Mouse (Mus musculus) intestine, embryonic 14.5 days (tissue): ENCODE data around the gene Dnajb2. TPM values are rescaled to one million over a fixed set of nuclear protein-coding genes. Genes with fewer than 3 reads are reported as not detected.
"Not testable (repeated sequence)": the region's sequence is repeated elsewhere in the genome, so short reads cannot be mapped to it uniquely, and the experiment has no call there.

Source experiments
- ATAC-seq: fragments of 200-750 bp; cut with Nextera tagmentation; replicated peaks from 2 replicates; pipeline ENCODE4 v1.8.0; 2017; ENCODE audit warnings: low read depth, moderate number of reproducible peaks, moderate TSS enrichment, moderate library complexity; ENCODE audit not compliant: low FRiP score, low TSS enrichment
- DNase-seq: peaks from one replicate; pipeline ENCODE4 v3.0.0-alpha.2; 2018; ENCODE audit warnings: low spot score
- H3K27ac ChIP-seq: fragments of 300-500 bp; sonication (generic); 2 replicates; pipeline ENCODE4 v1.5.1; 2014; ENCODE audit warnings: low read depth, mild to moderate bottlenecking, control low read depth
- H3K27me3 ChIP-seq: fragments of 300-500 bp; sonication (generic); replicated peaks from 2 replicates; pipeline ENCODE4 v1.6.1; 2014; ENCODE audit warnings: low read length, control low read depth; ENCODE audit not compliant: control insufficient read depth, insufficient read depth
- H3K36me3 ChIP-seq: fragments of 300-500 bp; sonication (generic); 2 replicates; pipeline ENCODE4 v1.6.1; 2014; ENCODE audit warnings: low read length, control low read depth; ENCODE audit not compliant: control insufficient read depth, insufficient read depth
- H3K4me1 ChIP-seq: fragments of 300-500 bp; sonication (generic); replicated peaks from 2 replicates; pipeline ENCODE4 v1.6.1; 2014; ENCODE audit warnings: low read length, control low read depth, mixed read lengths; ENCODE audit not compliant: control insufficient read depth, insufficient read depth
- H3K4me2 ChIP-seq: fragments of 300-500 bp; sonication (generic); 2 replicates; pipeline ENCODE4 v1.6.1; 2014; ENCODE audit warnings: low read length
- H3K4me3 ChIP-seq: fragments of 300-500 bp; sonication (generic); 2 replicates; pipeline ENCODE4 v1.5.1; 2014; ENCODE audit warnings: low read depth, low read length, control low read depth, mixed read lengths
- H3K9ac ChIP-seq: fragments of 300-500 bp; sonication (generic); 2 replicates; pipeline ENCODE4 v1.6.1; 2014; ENCODE audit warnings: mild to moderate bottlenecking, low read length
- H3K9me3 ChIP-seq: fragments of 300-500 bp; sonication (generic); 2 replicates; pipeline ENCODE4 v1.6.1; 2016; ENCODE audit warnings: low read length, control low read depth; ENCODE audit not compliant: control insufficient read depth
- WGBS: fragments of 180-500 bp; shearing (Covaris S2); extraction: QIAGEN DNeasy Blood & Tissue Kit; methylation state at CpG from one replicate; pipeline ENCODE4 v1.1.7; 2014; 5-methylcytosine and 5-hydroxymethylcytosine counted together
- polyA plus RNA-seq: library from polyadenylated mRNA; unstranded; fragments of >200 nt; fragmentation: Nextera tagmentation; extraction: Ambion mirVana; gene quantifications from 2 replicates; pipeline ENCODE4 v1.2.1, GENCODE M21; 2014

Dnajb2 gene
- polyA plus RNA-seq, 1 experiment from 2014 or later, result 14.2 TPM

DNA sequence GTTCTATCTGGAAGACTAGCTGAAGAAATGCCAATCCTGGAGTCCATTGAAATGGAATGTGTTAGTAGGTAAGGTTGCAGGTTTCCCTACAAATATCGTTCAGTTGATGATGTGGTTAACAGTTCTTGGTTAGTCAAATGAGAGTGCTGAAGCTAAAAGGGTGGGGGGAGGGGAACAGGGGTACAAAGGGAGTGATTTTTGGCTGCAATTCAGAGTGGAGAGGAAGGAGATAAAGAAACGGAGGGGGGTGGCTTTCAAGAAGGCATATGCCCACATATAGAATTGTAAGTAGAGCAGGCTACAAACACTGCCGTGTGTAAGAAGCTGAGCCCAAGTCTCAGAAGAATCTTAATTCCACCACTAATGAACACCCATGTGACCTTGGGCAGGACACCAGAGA lies 10.7 kb upstream of the Dnajb2 start:
- no peak overlapping the region for H3K9ac ChIP-seq
- ATAC-seq (no peak), DNase-seq (no peak)
- H3K4me2 ChIP-seq, result no peak overlapping the region
- no peaks in the 10 kb centered on the region for H3K36me3 ChIP-seq
- peaks cover 10% of the 10 kb centered on the region for H3K27me3 ChIP-seq
- H3K27ac ChIP-seq, result no peak overlapping the region
- H3K4me1 ChIP-seq, result no peaks in the 10 kb centered on the region
- H3K9me3 ChIP-seq, result no peaks in the 10 kb centered on the region
- H3K4me3 ChIP-seq, result no peak overlapping the region
- WGBS, result 79% methylated on average over 3 of the region's 3 CpGs

DNA sequence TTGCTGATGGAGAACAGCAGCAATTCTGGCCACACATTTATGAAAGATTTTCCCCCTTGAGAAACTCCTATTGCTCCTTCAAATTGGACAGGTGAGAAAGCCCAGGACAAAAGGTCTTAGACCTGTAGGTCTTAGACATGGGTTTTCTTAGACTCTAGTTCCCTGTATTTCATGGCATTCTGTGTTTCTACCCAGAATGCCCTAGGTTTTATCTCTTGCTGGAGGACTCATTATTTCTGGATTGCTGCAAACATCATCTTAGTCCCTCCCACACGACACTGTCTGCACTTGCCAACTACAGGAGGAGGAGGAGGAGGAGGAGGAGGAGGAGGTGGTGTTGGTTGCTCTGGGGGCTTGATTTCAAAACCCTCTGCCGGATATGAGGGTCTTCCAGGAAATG lies 10.1 kb upstream of the Dnajb2 start:
- 58% methylated on average over 2 of the region's 2 CpGs for WGBS
- no peaks in the 10 kb centered on the region for H3K9me3 ChIP-seq
- H3K36me3 ChIP-seq, result no peaks in the 10 kb centered on the region
- no peak overlapping the region for H3K4me2 ChIP-seq
- ATAC-seq (no peak), DNase-seq (no peak)
- H3K4me3 ChIP-seq, result no peak overlapping the region
- H3K9ac ChIP-seq, result no peak overlapping the region
- no peak overlapping the region for H3K27ac ChIP-seq
- H3K27me3 ChIP-seq, result peaks cover 4% of the 10 kb centered on the region
- H3K4me1 ChIP-seq, result no peaks in the 10 kb centered on the region

- WGBS, result 80% methylated on average over 1 of the region's 1 CpGs
- Histone ChIP-seq H3K9me3 (no peaks in the 10 kb centered on the region), H3K27ac (no peak overlapping the region), H3K4me2 (no peak overlapping the region), H3K4me1 (no peaks in the 10 kb centered on the region), H3K27me3 (no peaks in the 10 kb centered on the region), H3K36me3 (no peaks in the 10 kb centered on the region), H3K9ac (no peak overlapping the region), H3K4me3 (no peak overlapping the region)
- no peak for DNase-seq
- ATAC-seq, result no peak
These were observed 8.6 kb upstream of the Dnajb2 start for GRCm38 (mm10) chr1:75227653-75228052.

GRCm38 (mm10) chr1:75229158-75229557 lies 7.0 kb upstream of the Dnajb2 start:
- WGBS, result 67% methylated on average over 4 of the region's 4 CpGs

DNA sequence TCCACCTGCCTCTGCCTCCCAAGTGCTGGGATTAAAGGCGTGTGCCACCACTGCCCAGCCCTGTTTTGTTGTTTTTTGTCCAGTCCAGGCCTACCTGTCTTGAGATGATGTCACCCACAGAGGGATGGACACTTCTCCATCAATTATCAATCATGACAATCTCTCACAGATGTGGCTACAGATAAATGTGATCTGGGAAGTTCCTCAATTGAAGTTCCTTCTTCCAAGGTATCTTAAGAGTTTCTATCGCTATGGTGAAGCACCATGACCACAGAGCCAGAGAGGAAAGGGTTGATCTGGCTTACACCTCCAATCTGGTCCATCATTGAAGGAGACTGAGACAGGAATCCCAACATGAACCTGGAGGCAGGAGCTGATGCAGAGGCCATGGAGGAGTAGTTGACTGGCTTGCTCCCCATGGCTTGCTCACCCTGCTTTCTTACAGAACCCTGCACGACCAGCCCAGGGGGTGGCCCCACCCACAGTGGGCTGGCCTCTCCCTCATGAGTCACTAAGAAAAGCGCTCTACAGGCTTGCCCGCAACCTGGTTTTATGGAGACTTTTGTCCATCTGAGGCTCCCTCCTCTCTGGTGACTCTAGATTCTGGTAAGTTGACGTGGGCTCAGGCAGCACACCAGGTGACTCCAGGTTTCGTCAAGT lies 5.7 kb upstream of the Dnajb2 start:
- Histone ChIP-seq H3K27ac (no peak overlapping the region), H3K27me3 (no peaks in the 10 kb centered on the region), H3K4me2 (no peak overlapping the region), H3K4me1 (no peaks in the 10 kb centered on the region), H3K9me3 (no peaks in the 10 kb centered on the region), H3K4me3 (no peak overlapping the region), H3K36me3 (no peaks in the 10 kb centered on the region), H3K9ac (no peak overlapping the region)
- 72% methylated on average over 7 of the region's 7 CpGs for WGBS
- DNase-seq (no peak), ATAC-seq (no peak)

More at GRCm38 (mm10) chr1:75229158-75229557, 7.0 kb upstream of the Dnajb2 start:
- no peaks in the 10 kb centered on the region for H3K27me3 ChIP-seq
- ATAC-seq, result no peak
- no peak overlapping the region for H3K27ac ChIP-seq
- no peak overlapping the region for H3K4me2 ChIP-seq
- no peaks in the 10 kb centered on the region for H3K9me3 ChIP-seq
- DNase-seq, result no peak
- H3K4me1 ChIP-seq, result no peaks in the 10 kb centered on the region
- no peaks in the 10 kb centered on the region for H3K36me3 ChIP-seq
- no peak overlapping the region for H3K4me3 ChIP-seq
- H3K9ac ChIP-seq, result no peak overlapping the region

DNA sequence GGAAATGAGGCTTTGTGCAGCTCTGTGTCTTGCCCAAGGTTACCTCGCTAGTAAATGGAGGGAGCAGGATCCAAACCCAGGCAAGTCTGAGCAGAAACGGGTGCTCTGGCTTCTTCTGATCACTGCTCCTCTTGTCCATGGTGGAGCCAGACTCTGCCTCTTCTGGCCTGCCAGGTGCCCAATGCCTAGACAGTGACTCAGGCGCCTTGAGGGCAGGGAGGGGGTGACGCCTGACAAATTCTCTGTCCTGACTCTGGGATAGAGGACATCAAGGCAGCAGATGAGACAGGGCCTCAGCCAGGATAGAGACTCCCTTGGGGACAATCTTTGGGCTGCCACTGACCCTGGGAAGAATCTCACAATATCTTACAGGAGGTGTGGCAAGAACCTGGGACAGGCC lies 5.0 kb upstream of the Dnajb2 start:
- Histone ChIP-seq H3K4me3 (no peak overlapping the region), H3K4me1 (no peaks in the 10 kb centered on the region; the same call in 1 of the 2 replicates), H3K36me3 (no peaks in the 10 kb centered on the region), H3K4me2 (no peak overlapping the region), H3K9me3 (no peaks in the 10 kb centered on the region), H3K27ac (no peak overlapping the region), H3K27me3 (no peaks in the 10 kb centered on the region), H3K9ac (no peak overlapping the region)
- 76% methylated on average over 4 of the region's 4 CpGs for WGBS
- DNase-seq (no peak), ATAC-seq (no peak)

- DNase-seq (no peak), ATAC-seq (no peak)
- Histone ChIP-seq H3K9me3 (no peaks in the 10 kb centered on the region), H3K9ac (no peak within 1 kb of the TSS), H3K36me3 (no peaks in the 10 kb centered on the region), H3K27ac (no peak within 1 kb of the TSS), H3K27me3 (no peaks in the 10 kb centered on the region), H3K4me3 (no peak within 1 kb of the TSS), H3K4me1 (no peaks in the 10 kb centered on the region; the same call in 1 of the 2 replicates), H3K4me2 (no peak within 1 kb of the TSS)
- WGBS, result 66% methylated on average over 5 of the region's 5 CpGs
These were observed 4.5 kb upstream of the Dnajb2 start, which contains the start of gene A630095N17Rik for GRCm38 (mm10) chr1:75231664-75232152. Gene A630095N17Rik (minus strand): TSS chr1:75232102.

GRCm38 (mm10) chr1:75232489-75232888 lies 3.7 kb upstream of the Dnajb2 start:
- not testable (repeated sequence) for H3K36me3 ChIP-seq, H3K9ac ChIP-seq, H3K4me2 ChIP-seq, H3K27me3 ChIP-seq, H3K9me3 ChIP-seq, ATAC-seq, H3K27ac ChIP-seq, H3K4me3 ChIP-seq, H3K4me1 ChIP-seq, DNase-seq
- whole genome bisulfite sequencing, result 73% methylated on average over 4 of the region's 4 CpGs

DNA sequence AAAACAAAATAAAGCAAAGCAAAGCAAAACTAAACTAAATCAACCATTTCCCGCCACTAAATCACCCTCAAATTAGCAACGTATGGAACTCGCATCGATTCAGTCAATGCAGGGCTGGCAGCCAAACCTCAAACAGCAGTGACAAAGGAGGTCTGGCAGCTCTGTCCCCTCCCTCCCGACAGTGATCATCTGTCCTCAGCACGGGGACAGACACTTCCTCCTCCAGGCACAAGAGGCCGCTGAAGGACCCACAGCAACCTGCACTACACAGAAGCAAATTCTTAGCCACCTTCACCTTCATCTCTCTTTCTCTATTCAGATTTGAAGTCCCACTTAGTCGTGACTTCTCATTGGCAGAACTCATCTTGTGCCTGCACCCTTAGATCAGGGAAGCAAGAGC lies 1.6 kb upstream of the Dnajb2 start:
- DNase-seq, result no peak
- no peak overlapping the region for H3K4me3 ChIP-seq
- H3K27me3 ChIP-seq, result no peaks in the 10 kb centered on the region
- no peaks in the 10 kb centered on the region for H3K36me3 ChIP-seq
- no peak overlapping the region for H3K4me2 ChIP-seq
- H3K9me3 ChIP-seq, result no peaks in the 10 kb centered on the region
- 3% methylated on average over 8 of the region's 8 CpGs for WGBS
- H3K4me1 ChIP-seq, result peaks cover 6% of the 10 kb centered on the region; the same call in 1 of the 2 replicates
- no peak overlapping the region for H3K9ac ChIP-seq
- no peak overlapping the region for H3K27ac ChIP-seq
- ATAC-seq, result no peak
